Mouse (Mus musculus) ES-Bruce4 (cell line): ENCODE measurements at regions not wholly inside any gene's neighbourhood (a gene's known extent, or its start where the extent isn't known, plus 50 kb on each side); places are given as distances from the start of the nearest gene placed in this dataset.

Experiments used
- H3K27ac ChIP-seq: 2 replicates; pipeline ENCODE4 v1.5.1; 2012; ENCODE audit warnings: low read length, inconsistent platforms; ENCODE audit not compliant: insufficient read depth
- H3K27me3 ChIP-seq: 2 replicates; pipeline ENCODE4 v1.6.1; 2012; ENCODE audit warnings: mild to moderate bottlenecking, low read length, inconsistent platforms; ENCODE audit not compliant: control insufficient read depth, poor library complexity, insufficient read depth, severe bottlenecking
- H3K36me3 ChIP-seq: 2 replicates; pipeline ENCODE4 v1.6.1; 2012; ENCODE audit warnings: inconsistent platforms, mild to moderate bottlenecking, low read length, moderate library complexity; ENCODE audit not compliant: control insufficient read depth, poor library complexity, insufficient read depth, severe bottlenecking
- H3K4me1 ChIP-seq: one replicate; pipeline ENCODE4 v1.8.1; 2011; ENCODE audit warnings: low read length; ENCODE audit not compliant: control insufficient read depth, insufficient read depth
- H3K4me3 ChIP-seq: 2 replicates; pipeline ENCODE4 v1.5.1; 2011; ENCODE audit warnings: low read depth, mild to moderate bottlenecking, low read length
- H3K9ac ChIP-seq: 2 replicates; pipeline ENCODE4 v1.6.1; 2012; ENCODE audit warnings: low read depth, mild to moderate bottlenecking, inconsistent platforms; ENCODE audit not compliant: poor library complexity, severe bottlenecking
- H3K9me3 ChIP-seq: replicated peaks from 2 replicates; pipeline ENCODE4 v1.6.1; 2012; ENCODE audit warnings: mild to moderate bottlenecking, low read length, inconsistent platforms; ENCODE audit not compliant: control insufficient read depth, poor library complexity, insufficient read depth, severe bottlenecking
- CTCF ChIP-seq: IDR thresholded peaks from one replicate; pipeline ENCODE4 v1.8.1; 2011; ENCODE audit warnings: low read depth, low read length
- EP300 ChIP-seq: IDR thresholded peaks from 2 replicates; pipeline ENCODE4 v1.6.1; 2011; ENCODE audit warnings: low read depth, low read length; ENCODE audit not compliant: insufficient read depth
- POLR2A ChIP-seq: IDR thresholded peaks from one replicate; pipeline ENCODE4 v1.8.1; 2011; ENCODE audit warnings: low read length; ENCODE audit not compliant: insufficient read depth

DNA sequence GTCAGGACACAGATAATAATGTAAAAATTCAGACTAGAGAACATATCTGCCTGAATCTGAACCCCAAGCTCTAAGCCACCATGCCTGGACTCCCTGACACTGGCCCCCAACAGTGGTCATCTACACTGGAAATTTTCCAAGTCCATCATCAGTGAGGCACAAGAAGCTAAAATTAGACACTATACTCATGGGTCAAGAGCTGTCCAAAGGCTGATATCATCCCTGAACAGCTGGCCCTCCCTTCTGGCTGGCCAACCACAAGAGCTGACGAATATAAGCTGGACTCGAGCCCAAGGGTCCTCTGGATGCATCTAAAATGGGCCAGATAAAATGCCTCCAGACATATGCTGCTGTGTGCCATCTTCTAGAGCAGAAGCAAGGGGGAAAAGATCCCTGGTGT is 298.5 kb upstream of the Ppargc1a start:
- Histone ChIP-seq H3K27me3 (no peaks in the 10 kb centered on the region), H3K9me3 (no peaks in the 10 kb centered on the region; the same call in 1 of the 2 replicates), H3K36me3 (no peaks in the 10 kb centered on the region), H3K4me3 (no peak overlapping the region), H3K9ac (no peak overlapping the region), H3K27ac (no peak overlapping the region), H3K4me1 (no peaks in the 10 kb centered on the region)
- TF ChIP-seq POLR2A (no peak), CTCF (no peak), EP300 (no peak)

- H3K27ac ChIP-seq = no peak overlapping the region
- no peaks in the 10 kb centered on the region for H3K27me3 ChIP-seq
- TF ChIP-seq CTCF (no peak), EP300 (no peak), POLR2A (no peak)
- H3K4me1 ChIP-seq = no peaks in the 10 kb centered on the region
- no peak overlapping the region for H3K9ac ChIP-seq
- H3K4me3 ChIP-seq = no peak overlapping the region
- H3K9me3 ChIP-seq = no peaks in the 10 kb centered on the region; the same call in 1 of the 2 replicates
- no peaks in the 10 kb centered on the region for H3K36me3 ChIP-seq
Observed at GRCm38 (mm10) chr5:51860496-51860895, 293.0 kb upstream of the Ppargc1a start.

- TF ChIP-seq CTCF = no peak
- TF ChIP-seq EP300 = no peak
- no peak for TF ChIP-seq POLR2A
- Histone ChIP-seq H3K9ac (no peak overlapping the region), H3K4me3 (no peak overlapping the region), H3K9me3 (no peaks in the 10 kb centered on the region), H3K27me3 (no peaks in the 10 kb centered on the region), H3K36me3 (no peaks in the 10 kb centered on the region), H3K4me1 (no peaks in the 10 kb centered on the region), H3K27ac (no peak overlapping the region)
Observed at GRCm38 (mm10) chr5:51853456-51854124, 286.1 kb upstream of the Ppargc1a start.

- Histone ChIP-seq H3K27ac (no peak overlapping the region), H3K9ac (no peak overlapping the region), H3K9me3 (no peaks in the 10 kb centered on the region), H3K27me3 (no peaks in the 10 kb centered on the region), H3K36me3 (no peaks in the 10 kb centered on the region), H3K4me3 (no peak overlapping the region), H3K4me1 (no peaks in the 10 kb centered on the region)
- TF ChIP-seq POLR2A (no peak), EP300 (no peak), CTCF (no peak)
Observed at GRCm38 (mm10) chr5:51850091-51850490, 282.6 kb upstream of the Ppargc1a start.

DNA sequence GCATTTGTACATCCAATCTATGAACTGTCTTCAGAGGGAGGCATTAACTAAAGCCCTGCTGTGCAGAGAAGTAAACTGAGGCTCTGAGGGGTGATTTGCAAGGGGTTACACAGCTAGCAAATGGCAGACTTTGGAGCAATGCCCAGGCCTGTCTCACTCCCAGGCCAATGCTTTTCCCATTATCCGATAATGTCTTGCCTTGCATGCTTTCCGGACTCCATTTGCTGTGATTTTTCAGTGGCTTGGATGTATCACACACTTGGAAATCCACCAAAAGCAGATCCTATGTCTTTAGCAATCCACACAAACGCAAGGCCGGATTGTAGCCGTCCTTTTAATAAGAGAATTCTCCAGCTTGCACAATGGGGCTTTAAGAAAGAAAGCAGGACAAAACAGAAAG is 281.7 kb upstream of the Ppargc1a start:
- H3K27ac ChIP-seq = no peak overlapping the region
- H3K4me3 ChIP-seq = no peak overlapping the region
- H3K27me3 ChIP-seq = no peaks in the 10 kb centered on the region
- no peak overlapping the region for H3K9ac ChIP-seq
- H3K36me3 ChIP-seq = no peaks in the 10 kb centered on the region
- H3K9me3 ChIP-seq = no peaks in the 10 kb centered on the region
- TF ChIP-seq CTCF (no peak), POLR2A (no peak), EP300 (no peak)
- no peaks in the 10 kb centered on the region for H3K4me1 ChIP-seq

GRCm38 (mm10) chr5:51842189-51842588 is 274.7 kb upstream of the Ppargc1a start:
- no peak for TF ChIP-seq CTCF
- no peak for TF ChIP-seq POLR2A
- TF ChIP-seq EP300 = no peak
- Histone ChIP-seq H3K27me3 (no peaks in the 10 kb centered on the region), H3K9me3 (no peaks in the 10 kb centered on the region), H3K4me3 (no peak overlapping the region), H3K36me3 (no peaks in the 10 kb centered on the region), H3K27ac (no peak overlapping the region), H3K4me1 (no peaks in the 10 kb centered on the region), H3K9ac (no peak overlapping the region)
